Mouse (Mus musculus) spleen, adult 2 months (tissue): ENCODE data around the gene Gm5485.

Source experiments
- CTCF ChIP-seq: fragments of 200-500 bp; IDR thresholded peaks from 2 replicates; pipeline ENCODE4 v1.5.1; 2011; ENCODE audit warnings: mild to moderate bottlenecking, inconsistent platforms; ENCODE audit not compliant: insufficient read depth, insufficient read length, insufficient replicate concordance; ENCODE audit errors: extremely low read depth
- POLR2A ChIP-seq: fragments of 200-500 bp; IDR thresholded peaks from 2 replicates; pipeline ENCODE4 v1.6.1; 2011; ENCODE audit warnings: low read depth, low read length, inconsistent platforms

DNA sequence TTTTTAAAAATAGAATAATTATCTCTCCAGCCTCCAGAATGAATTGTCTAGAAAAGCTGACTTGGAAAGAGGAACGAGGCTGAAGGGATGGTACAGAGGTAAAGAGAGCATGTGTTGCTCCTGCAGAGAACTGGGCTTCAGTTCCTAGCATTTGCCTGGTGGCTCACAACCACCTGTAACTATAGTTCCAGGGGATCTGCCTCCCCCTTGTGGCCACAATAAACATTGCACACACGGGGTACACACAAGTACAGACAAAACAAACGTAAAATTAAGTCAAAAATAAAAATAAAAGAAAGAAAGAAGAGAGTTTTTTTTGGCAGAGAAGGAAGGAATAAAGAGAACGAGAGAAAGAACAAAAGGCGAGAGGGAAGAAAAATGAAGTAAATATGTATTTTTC, 45.4 kb downstream of the Gm5485 start:
- TF ChIP-seq POLR2A, result no peak
- TF ChIP-seq CTCF, result no peak
